Mouse (Mus musculus) T-cell, adult 2 months (primary cell): ENCODE measurements at regions not wholly inside any gene's neighbourhood (a gene's known extent, or its start where the extent isn't known, plus 50 kb on each side); places are given as distances from the start of the nearest gene placed in this dataset.

Experiments used
- DNase-seq: peaks from one replicate; pipeline ENCODE4 v3.0.0; 2022; ENCODE audit warnings: low spot score

GRCm38 (mm10) chr13:24527812-24528531, 54.0 kb upstream of the Ripor2 start:
- peak; percentile 41 for DNase-seq
